Mouse (Mus musculus) stomach, embryonic 16.5 days (tissue): ENCODE data around the gene Zfp579. TPM values are rescaled to one million over a fixed set of nuclear protein-coding genes. Genes with fewer than 3 reads are reported as not detected.

Source experiments
- ATAC-seq: fragments of 200-750 bp; cut with Nextera tagmentation; 2 replicates; pipeline ENCODE4 v1.8.0; 2017; ENCODE audit warnings: moderate number of reproducible peaks, moderate TSS enrichment; ENCODE audit not compliant: insufficient read depth, low FRiP score
- H3K27ac ChIP-seq: fragments of 300-500 bp; sonication (generic); 2 replicates; pipeline ENCODE4 v1.5.1; 2014; ENCODE audit warnings: low read length
- H3K27me3 ChIP-seq: fragments of 300-500 bp; sonication (generic); 2 replicates; pipeline ENCODE4 v1.6.1; 2014; ENCODE audit warnings: low read length, control low read depth, mixed read lengths; ENCODE audit not compliant: control insufficient read depth, insufficient read depth
- H3K36me3 ChIP-seq: fragments of 300-500 bp; sonication (generic); 2 replicates; pipeline ENCODE4 v1.6.1; 2014; ENCODE audit warnings: low read length; ENCODE audit not compliant: control insufficient read depth, insufficient read depth
- H3K4me1 ChIP-seq: fragments of 300-500 bp; sonication (generic); 2 replicates; pipeline ENCODE4 v1.6.1; 2014; ENCODE audit warnings: low read length, control low read depth, mixed read lengths; ENCODE audit not compliant: control insufficient read depth, insufficient read depth
- H3K4me2 ChIP-seq: fragments of 300-500 bp; sonication (generic); 2 replicates; pipeline ENCODE4 v1.6.1; 2014; ENCODE audit warnings: low read depth, low read length, mixed read lengths
- H3K4me3 ChIP-seq: fragments of 300-500 bp; sonication (generic); replicated peaks from 2 replicates; pipeline ENCODE4 v1.5.1; 2014; ENCODE audit warnings: mild to moderate bottlenecking, low read length
- H3K9ac ChIP-seq: fragments of 300-500 bp; sonication (generic); 2 replicates; pipeline ENCODE4 v1.6.1; 2014; ENCODE audit warnings: low read length
- H3K9me3 ChIP-seq: fragments of 300-500 bp; sonication (generic); replicated peaks from 2 replicates; pipeline ENCODE4 v1.6.1; 2016; ENCODE audit warnings: low read length, control low read depth; ENCODE audit not compliant: control insufficient read depth
- WGBS: fragments of 180-500 bp; shearing (Covaris S2); extraction: QIAGEN DNeasy Blood & Tissue Kit; methylation state at CpG from one replicate; pipeline ENCODE4 v1.1.7; 2014; 5-methylcytosine and 5-hydroxymethylcytosine counted together
- polyA plus RNA-seq: library from polyadenylated mRNA; unstranded; fragments of >200 nt; fragmentation: Nextera tagmentation; extraction: Ambion mirVana; gene quantifications from 2 replicates; pipeline ENCODE4 v1.2.1, GENCODE M21; 2015

Gene Zfp579
- polyA plus RNA-seq, 1 experiment from 2014 or later = 26.5 TPM

DNA sequence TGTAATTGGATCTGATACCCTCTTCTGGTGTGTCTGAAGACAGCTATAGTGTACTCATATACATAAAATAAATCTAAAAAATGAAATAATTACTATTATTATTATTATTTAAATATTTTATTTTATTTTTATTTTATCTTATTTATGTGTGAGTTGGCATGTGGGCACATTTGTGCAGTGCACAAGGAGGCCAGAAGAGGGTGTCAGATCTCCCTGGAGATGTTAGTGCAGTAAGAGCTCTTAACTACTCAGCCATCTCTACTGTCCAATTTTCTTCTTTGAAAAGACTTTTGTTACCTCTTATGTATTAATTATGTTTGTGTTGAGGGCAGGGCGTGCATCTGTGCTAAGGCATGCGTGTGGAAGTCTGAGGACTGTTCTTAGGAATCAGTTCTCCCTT, 3.9 kb upstream of the Zfp579 start:
- no peak overlapping the region for H3K4me3 ChIP-seq
- no peaks in the 10 kb centered on the region for H3K9me3 ChIP-seq
- 64% methylated on average over 2 of the region's 2 CpGs for WGBS
- H3K27ac ChIP-seq = no peak overlapping the region
- no peak overlapping the region for H3K9ac ChIP-seq
- no peaks in the 10 kb centered on the region for H3K36me3 ChIP-seq
- no peak for ATAC-seq
- no peak overlapping the region for H3K4me2 ChIP-seq
- peaks cover 12% of the 10 kb centered on the region for H3K4me1 ChIP-seq
- H3K27me3 ChIP-seq = no peaks in the 10 kb centered on the region

- H3K9ac ChIP-seq = no peak overlapping the region
- peak overlapping the region; percentile 77 for H3K4me2 ChIP-seq
- H3K4me3 ChIP-seq = no peak overlapping the region; the same call in 1 of the 2 replicates
- peaks cover 4% of the 10 kb centered on the region; the same call in 1 of the 2 replicates for H3K9me3 ChIP-seq
- no peak for ATAC-seq
- H3K36me3 ChIP-seq = peaks cover 15% of the 10 kb centered on the region
- 58% methylated on average over 6 of the region's 8 CpGs for WGBS
- no peaks in the 10 kb centered on the region for H3K27me3 ChIP-seq
- H3K4me1 ChIP-seq = peaks cover 16% of the 10 kb centered on the region
- H3K27ac ChIP-seq = no peak overlapping the region
These were observed 976 bp upstream of the Zfp579 start for GRCm38 (mm10) chr7:4996934-4997333.

DNA sequence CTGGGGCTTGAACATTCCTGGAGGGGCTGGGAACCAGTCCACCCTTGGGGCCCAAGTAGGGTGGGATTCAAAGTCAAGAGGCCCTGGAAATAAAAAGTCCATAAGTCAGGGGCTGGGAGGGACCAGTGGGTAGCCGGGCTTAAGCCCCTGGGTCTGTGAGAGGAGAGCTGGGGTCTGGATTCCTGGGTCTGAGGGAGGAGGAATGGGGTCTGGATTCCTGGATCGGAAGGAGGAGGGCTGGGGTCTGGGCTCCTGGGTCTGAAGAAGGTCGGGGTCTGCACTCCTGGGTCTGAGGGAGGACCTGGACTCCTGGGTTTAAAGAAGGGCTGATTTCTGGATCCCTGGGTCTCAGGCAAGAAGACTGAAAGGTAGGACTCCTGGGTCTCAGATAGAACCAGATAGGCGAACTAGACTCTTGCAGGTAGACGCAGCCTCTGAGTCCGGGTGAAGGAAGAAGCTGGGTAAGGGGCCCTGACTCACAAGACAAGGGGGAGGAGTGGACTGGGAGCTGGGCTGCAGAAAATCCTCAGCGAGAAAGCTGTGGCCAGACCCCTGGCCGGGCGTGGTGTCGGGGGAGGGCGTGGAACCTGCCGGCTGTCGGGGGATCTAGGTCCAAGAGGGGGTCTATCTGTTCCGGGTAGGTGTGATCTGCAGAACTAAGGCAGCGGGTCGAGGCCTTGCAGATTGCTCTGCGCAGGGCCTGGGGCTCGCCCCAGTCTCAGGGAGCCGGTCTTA, 523 bp downstream of the Zfp579 start:
- ATAC-seq = peak; percentile 55
- peak overlapping the region; percentile 77 for H3K4me2 ChIP-seq
- H3K4me3 ChIP-seq = peak overlapping the region; percentile 80
- H3K9me3 ChIP-seq = peaks cover 4% of the 10 kb centered on the region; the same call in 1 of the 2 replicates
- peak overlapping the region; percentile 91 for H3K9ac ChIP-seq
- H3K27me3 ChIP-seq = no peaks in the 10 kb centered on the region
- H3K4me1 ChIP-seq = peaks cover 16% of the 10 kb centered on the region
- peaks cover 15% of the 10 kb centered on the region for H3K36me3 ChIP-seq
- 4% methylated on average over 19 of the region's 19 CpGs for WGBS
- peak overlapping the region; percentile 68 for H3K27ac ChIP-seq

DNA sequence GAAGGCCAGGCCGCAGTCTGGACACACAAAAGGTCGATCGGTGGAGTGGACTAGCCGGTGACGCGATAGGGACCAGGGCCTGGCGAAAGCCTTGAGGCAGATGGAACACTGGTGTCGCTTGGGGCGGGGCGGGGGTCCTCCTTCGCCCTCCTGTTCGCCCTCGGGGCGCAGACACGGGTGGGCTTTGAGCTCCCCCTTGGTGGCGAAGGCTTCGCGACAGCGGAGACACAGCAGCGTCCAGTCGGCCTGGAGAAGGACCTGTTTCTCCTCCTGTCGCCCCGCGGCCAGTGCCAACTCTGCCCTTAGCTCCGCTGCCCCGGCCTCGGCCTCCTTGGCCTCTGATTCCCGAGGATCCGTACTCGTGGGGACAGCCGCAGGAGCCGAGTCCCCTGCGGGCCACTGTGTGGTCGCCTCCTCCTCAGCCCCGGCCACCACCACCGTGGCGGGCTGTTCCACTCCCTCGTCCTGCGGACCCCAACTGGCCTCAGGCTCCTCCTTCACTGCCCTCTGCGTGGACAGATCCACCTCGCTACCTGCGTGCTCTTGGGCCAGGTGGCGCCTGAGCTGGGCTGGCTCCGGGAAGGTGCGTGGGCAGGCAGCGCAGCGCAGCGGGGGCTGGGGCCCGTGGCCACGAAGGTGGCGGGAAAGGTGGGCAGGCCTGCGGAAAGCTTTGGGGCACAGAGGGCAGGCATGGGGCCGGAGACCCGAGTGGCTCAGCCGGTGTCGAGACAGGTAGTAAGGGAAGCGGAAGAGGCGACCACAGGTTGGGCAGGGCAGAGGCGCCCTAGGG, 1.8 kb downstream of the Zfp579 start:
- Histone ChIP-seq H3K9ac (no peak overlapping the region), H3K27me3 (no peaks in the 10 kb centered on the region), H3K4me2 (0 out of 2 replicates have a peak overlapping the region, but pooled peaks have one; percentile 15), H3K4me3 (no peak overlapping the region), H3K27ac (no peak overlapping the region), H3K36me3 (peaks cover 15% of the 10 kb centered on the region), H3K4me1 (peaks cover 16% of the 10 kb centered on the region), H3K9me3 (peaks cover 4% of the 10 kb centered on the region; the same call in 1 of the 2 replicates)
- no peak for ATAC-seq
- 61% methylated on average over 59 of the region's 59 CpGs for WGBS

GRCm38 (mm10) chr7:4993347-4993998, 2.5 kb downstream of the Zfp579 start:
- H3K4me3 ChIP-seq = no peak overlapping the region
- H3K4me2 ChIP-seq = no peak overlapping the region
- no peaks in the 10 kb centered on the region for H3K27me3 ChIP-seq
- peaks cover 4% of the 10 kb centered on the region; the same call in 1 of the 2 replicates for H3K9me3 ChIP-seq
- no peak overlapping the region for H3K27ac ChIP-seq
- no peak for ATAC-seq
- no peak overlapping the region for H3K9ac ChIP-seq
- H3K4me1 ChIP-seq = peaks cover 16% of the 10 kb centered on the region
- H3K36me3 ChIP-seq = peaks cover 15% of the 10 kb centered on the region
- 55% methylated on average over 54 of the region's 55 CpGs for WGBS

DNA sequence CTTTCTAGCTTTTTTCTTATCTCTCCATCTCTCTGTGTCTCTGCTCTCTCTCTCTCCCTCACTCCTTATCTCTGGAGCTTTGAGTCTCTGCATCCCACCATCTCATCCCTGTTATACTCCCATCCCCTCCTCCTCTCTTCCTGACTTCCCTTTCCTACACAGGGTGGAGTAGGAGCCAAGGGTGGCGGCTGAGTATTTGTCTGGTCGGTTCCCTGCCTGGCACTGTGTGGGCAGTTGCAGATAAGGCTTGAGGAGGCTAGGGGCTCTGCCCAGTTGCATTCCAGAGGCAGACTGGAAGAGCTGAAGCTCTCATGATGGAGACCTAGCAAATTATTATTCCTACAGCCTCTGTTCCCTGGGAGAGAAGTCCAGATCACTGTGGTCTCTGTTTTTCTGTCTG, 7.7 kb downstream of the Zfp579 start:
- Histone ChIP-seq H3K9ac (no peak overlapping the region), H3K36me3 (peaks cover 3% of the 10 kb centered on the region), H3K4me1 (no peaks in the 10 kb centered on the region), H3K27me3 (no peaks in the 10 kb centered on the region), H3K4me2 (no peak overlapping the region), H3K9me3 (no peaks in the 10 kb centered on the region; the same call in 1 of the 2 replicates), H3K27ac (no peak overlapping the region), H3K4me3 (no peak overlapping the region)
- 54% methylated on average over 2 of the region's 2 CpGs for WGBS
- no peak for ATAC-seq

DNA sequence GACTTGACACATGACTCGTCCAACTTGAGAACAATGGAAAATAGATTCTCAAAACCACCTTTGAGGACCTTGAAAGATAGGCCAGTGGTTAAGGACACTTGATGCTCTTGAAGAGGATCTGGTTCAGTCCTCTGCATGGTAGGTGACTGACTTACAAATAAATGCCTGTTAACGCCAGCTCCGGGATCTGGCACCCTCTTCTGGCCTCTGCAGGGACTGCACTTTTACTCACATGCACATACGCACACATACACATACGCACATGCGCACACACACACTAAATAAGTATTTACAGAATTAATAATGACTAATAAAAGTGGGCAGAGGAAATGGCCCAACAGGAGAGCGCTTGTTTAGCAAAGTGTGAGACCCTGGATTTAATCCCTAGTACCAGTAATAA, 19.1 kb downstream of the Zfp579 start:
- Histone ChIP-seq H3K4me2 (no peak overlapping the region), H3K4me3 (no peak overlapping the region), H3K27ac (no peak overlapping the region), H3K27me3 (no peaks in the 10 kb centered on the region), H3K9me3 (peaks cover 5% of the 10 kb centered on the region; the same call in 1 of the 2 replicates), H3K4me1 (no peaks in the 10 kb centered on the region), H3K9ac (no peak overlapping the region), H3K36me3 (no peaks in the 10 kb centered on the region)
- 91% methylated on average over 7 of the region's 7 CpGs for WGBS
- no peak for ATAC-seq

DNA sequence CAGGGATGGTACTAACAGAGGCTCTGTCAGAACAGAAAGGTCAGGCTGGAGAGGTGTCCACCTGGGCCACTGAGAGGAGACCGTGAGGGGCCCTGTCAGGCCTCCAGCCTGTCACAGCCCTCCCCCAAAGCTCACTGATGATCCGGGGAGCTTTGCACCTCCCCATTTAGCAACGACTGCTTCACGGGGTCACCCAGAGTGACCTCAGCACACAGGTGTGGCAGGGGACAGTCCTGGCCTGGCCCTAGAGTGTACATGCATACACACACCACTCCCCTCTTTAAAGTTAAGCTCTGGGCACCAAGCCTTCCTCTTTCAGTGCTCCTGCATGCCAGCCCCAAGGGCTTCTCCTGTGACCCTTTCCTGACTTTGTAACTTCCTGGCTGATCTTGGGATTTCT, 20.5 kb downstream of the Zfp579 start:
- H3K4me1 ChIP-seq = no peaks in the 10 kb centered on the region
- no peak overlapping the region for H3K27ac ChIP-seq
- peaks cover 5% of the 10 kb centered on the region; the same call in 1 of the 2 replicates for H3K9me3 ChIP-seq
- no peak for ATAC-seq
- H3K36me3 ChIP-seq = no peaks in the 10 kb centered on the region
- H3K4me3 ChIP-seq = no peak overlapping the region
- no peak overlapping the region for H3K9ac ChIP-seq
- no peaks in the 10 kb centered on the region for H3K27me3 ChIP-seq
- 39% methylated on average over 4 of the region's 4 CpGs for whole genome bisulfite sequencing
- H3K4me2 ChIP-seq = no peak overlapping the region
